Mouse (Mus musculus) bone marrow, adult 2 months (tissue): ENCODE data around the gene Hoxc13.

Experiments used
- CTCF ChIP-seq: fragments of 200-500 bp; IDR thresholded peaks from 2 replicates; pipeline ENCODE4 v1.5.1; 2011; ENCODE audit warnings: low read length, control low read depth; ENCODE audit not compliant: control insufficient read depth, insufficient read depth
- POLR2A ChIP-seq: fragments of 200-500 bp; IDR thresholded peaks from 2 replicates; pipeline ENCODE4 v1.6.1; 2011; ENCODE audit warnings: low read depth, mild to moderate bottlenecking, control low read depth, low read length, borderline replicate concordance; ENCODE audit not compliant: control insufficient read depth

DNA sequence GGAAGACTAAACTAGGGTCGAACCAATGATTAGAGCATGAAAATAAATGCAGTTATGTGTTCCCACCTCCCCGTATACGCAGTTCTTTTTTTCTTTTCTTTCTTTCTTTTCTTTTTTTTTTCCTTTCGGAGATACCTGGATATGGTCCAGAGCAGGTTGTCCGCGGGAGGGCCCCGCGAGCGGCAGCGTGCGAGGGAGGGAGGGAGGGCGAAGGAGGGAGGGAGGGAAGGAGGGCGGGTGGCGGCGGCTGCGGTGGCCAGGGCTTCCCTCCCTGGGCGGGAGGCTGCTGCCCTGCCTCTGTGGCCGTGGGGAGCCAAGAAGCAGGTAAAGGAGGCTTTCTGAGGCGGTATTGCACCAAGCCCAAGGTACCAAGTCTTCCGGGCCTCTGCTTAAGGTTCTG, 55.3 kb downstream of the Hoxc13 start, which contains the start of gene Hoxc9:
- no peak for TF ChIP-seq POLR2A
- no peak for TF ChIP-seq CTCF
